Mouse (Mus musculus) right cerebral cortex, postnatal 4 days (tissue): ENCODE measurements around the gene Aadacl2.
A peak's percentile ranks its signal among the peaks of the same experiment; 100 is the strongest.

Source experiments
- DNase-seq: peaks from one replicate; pipeline ENCODE4 v3.0.0-alpha.2; 2022

The Aadacl2 gene

GRCm38 (mm10) chr3:60006443-60006842, at the start of gene Aadacl2:
TSS of gene Aadacl2 (plus strand) at chr3:60006743.
- DNase-seq: no peak

GRCm38 (mm10) chr3:59970891-59971290, 35.7 kb upstream of the Aadacl2 start:
- no peak for DNase-seq

GRCm38 (mm10) chr3:59974591-59974990, 32.0 kb upstream of the Aadacl2 start:
- no peak for DNase-seq

GRCm38 (mm10) chr3:60003622-60004021, 2.9 kb upstream of the Aadacl2 start:
- DNase-seq: no peak

GRCm38 (mm10) chr3:60025417-60025816, 18.9 kb downstream of the Aadacl2 start, which contains the start of gene Aadac:
TSS of gene Aadac (plus strand) at chr3:60025717.
- no peak for DNase-seq

GRCm38 (mm10) chr3:60031511-60031910, 25.0 kb downstream of the Aadacl2 start:
- no peak for DNase-seq

GRCm38 (mm10) chr3:60046221-60046913, 39.8 kb downstream of the Aadacl2 start:
- DNase-seq: no peak

- no peak for DNase-seq
Measured at GRCm38 (mm10) chr3:60053231-60053927, 46.8 kb downstream of the Aadacl2 start.

- no peak for DNase-seq
Measured at GRCm38 (mm10) chr3:60053931-60054330, 47.4 kb downstream of the Aadacl2 start.

GRCm38 (mm10) chr3:60056451-60056850, 49.9 kb downstream of the Aadacl2 start:
- peak; percentile 3 for DNase-seq

- DNase-seq: no peak
Measured at GRCm38 (mm10) chr3:60057070-60057808, 50.7 kb downstream of the Aadacl2 start.

- DNase-seq: no peak
Measured at GRCm38 (mm10) chr3:60057809-60058082, 51.2 kb downstream of the Aadacl2 start.
